Mouse (Mus musculus): ENCODE results near the gene Mrpl4. TPM values are rescaled to one million over a fixed set of nuclear protein-coding genes. Genes with fewer than 3 reads are reported as not detected.
"Not testable (repeated sequence)": the region's sequence is repeated elsewhere in the genome, so short reads cannot be mapped to it uniquely, and the experiment has no call there.

Mrpl4 gene
- polyA plus RNA-seq, 1 experiment from 2014 or later, result 177 TPM

DNA sequence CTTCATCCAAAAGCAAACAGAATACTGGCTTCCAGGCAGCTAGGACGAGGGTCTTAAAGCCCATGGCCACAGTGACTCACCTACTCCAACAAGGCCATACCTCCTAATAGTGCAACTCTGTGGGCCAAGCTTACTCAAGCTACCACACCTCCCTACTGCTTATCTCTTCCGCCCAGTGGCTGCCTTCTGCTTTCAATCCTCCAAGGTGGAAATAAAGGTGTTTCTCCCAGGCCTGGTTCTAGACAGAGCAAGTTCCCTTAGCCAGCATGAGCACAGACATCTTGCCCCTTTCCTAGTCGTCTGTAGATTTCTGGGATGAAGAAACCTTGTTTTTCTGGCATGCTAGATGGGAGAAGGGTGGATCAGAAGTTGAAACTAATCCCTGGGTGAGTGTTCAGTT, 37.2 kb downstream of the Mrpl4 start:
- H3K4me1 ChIP-seq, result peaks cover 40% of the 10 kb centered on the region
- no peaks in the 10 kb centered on the region for H3K36me3 ChIP-seq
- H3K9me3 ChIP-seq (replicated peaks), result no peaks in the 10 kb centered on the region; the same call in 1 of the 2 replicates
- peaks cover 72% of the 10 kb centered on the region for H3K27me3 ChIP-seq (ENCODE audit: low read depth, poor library complexity, severe bottlenecking)
- DNase-seq (ENCODE audit: low spot score), result no peak
- H3K4me3 ChIP-seq, result no peak overlapping the region
- no peak overlapping the region for H3K27ac ChIP-seq
- 78% methylated on average over 3 of the region's 3 CpGs for WGBS

DNA sequence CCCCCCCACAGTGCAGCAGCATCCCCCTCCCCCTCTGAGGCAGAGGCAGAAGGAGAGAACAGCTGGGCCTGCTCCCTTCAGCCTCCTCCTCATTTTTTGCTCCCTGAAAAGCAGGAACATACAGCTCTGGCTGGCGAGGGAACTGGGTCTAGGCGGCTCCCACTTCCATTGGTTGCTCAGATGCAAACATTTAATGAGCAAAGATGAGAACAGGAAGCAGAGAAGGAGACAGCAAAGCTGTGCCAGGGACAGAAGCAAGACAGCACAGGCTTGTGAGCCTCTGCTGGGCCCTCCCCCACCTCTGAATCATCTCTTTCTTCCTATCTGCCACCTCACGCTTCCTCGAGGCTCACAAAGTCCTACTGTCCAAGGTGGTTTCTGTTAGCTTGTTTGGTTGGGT, 38.8 kb downstream of the Mrpl4 start:
- H3K9me3 ChIP-seq (replicated peaks), result no peaks in the 10 kb centered on the region; the same call in 1 of the 2 replicates
- no peaks in the 10 kb centered on the region for H3K36me3 ChIP-seq
- H3K27ac ChIP-seq, result no peak overlapping the region
- DNase-seq (ENCODE audit: low spot score), result no peak
- peaks cover 31% of the 10 kb centered on the region for H3K4me1 ChIP-seq
- H3K4me3 ChIP-seq, result no peak overlapping the region
- peaks cover 57% of the 10 kb centered on the region for H3K27me3 ChIP-seq (ENCODE audit: low read depth, poor library complexity, severe bottlenecking)
- WGBS, result 58% methylated on average over 4 of the region's 4 CpGs

GRCm38 (mm10) chr9:21043563-21043962, 41.0 kb downstream of the Mrpl4 start:
- H3K27me3 ChIP-seq (ENCODE audit: low read depth, poor library complexity, severe bottlenecking), result peaks cover 35% of the 10 kb centered on the region
- H3K36me3 ChIP-seq, result no peaks in the 10 kb centered on the region
- 83% methylated on average over 4 of the region's 4 CpGs for WGBS
- no peaks in the 10 kb centered on the region; the same call in 1 of the 2 replicates for H3K9me3 ChIP-seq (replicated peaks)
- peaks cover 11% of the 10 kb centered on the region for H3K4me1 ChIP-seq
- no peak for DNase-seq (ENCODE audit: low spot score)
- no peak overlapping the region for H3K27ac ChIP-seq
- no peak overlapping the region for H3K4me3 ChIP-seq

GRCm38 (mm10) chr9:21044785-21045184, 42.2 kb downstream of the Mrpl4 start:
- H3K4me1 ChIP-seq, result peaks cover 11% of the 10 kb centered on the region
- not testable (repeated sequence) for H3K36me3 ChIP-seq; H3K4me3 ChIP-seq; DNase-seq (ENCODE audit: low spot score); H3K9me3 ChIP-seq (replicated peaks); H3K27ac ChIP-seq
- H3K27me3 ChIP-seq (ENCODE audit: low read depth, poor library complexity, severe bottlenecking), result peaks cover 22% of the 10 kb centered on the region
- 79% methylated on average over 1 of the region's 1 CpGs for WGBS

DNA sequence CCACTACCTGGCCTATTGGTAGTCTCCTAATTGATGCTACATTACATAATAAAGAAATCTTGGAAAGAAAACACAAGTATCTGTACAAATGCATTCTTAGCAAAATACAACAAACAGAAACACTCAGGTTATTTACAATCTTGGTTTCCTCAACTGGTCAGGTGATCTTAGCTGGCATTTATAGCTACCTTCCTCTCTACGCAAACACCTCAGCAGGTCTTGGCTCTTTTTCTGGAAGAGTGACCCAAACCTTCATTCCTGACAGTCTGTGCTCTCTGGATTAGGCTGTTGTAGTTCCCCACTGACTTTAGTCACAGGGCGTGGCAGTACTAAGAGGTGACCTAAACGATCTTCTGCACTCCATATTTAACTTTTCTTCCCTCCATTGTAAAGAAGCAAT, 42.7 kb downstream of the Mrpl4 start:
- no peak for DNase-seq (ENCODE audit: low spot score)
- Histone ChIP-seq H3K27me3 (ENCODE audit: low read depth, poor library complexity, severe bottlenecking) (peaks cover 18% of the 10 kb centered on the region), H3K36me3 (no peaks in the 10 kb centered on the region), H3K27ac (no peak overlapping the region), H3K4me3 (no peak overlapping the region), H3K4me1 (peaks cover 10% of the 10 kb centered on the region), H3K9me3 (replicated peaks) (no peaks in the 10 kb centered on the region)
- WGBS, result 83% methylated on average over 3 of the region's 3 CpGs

DNA sequence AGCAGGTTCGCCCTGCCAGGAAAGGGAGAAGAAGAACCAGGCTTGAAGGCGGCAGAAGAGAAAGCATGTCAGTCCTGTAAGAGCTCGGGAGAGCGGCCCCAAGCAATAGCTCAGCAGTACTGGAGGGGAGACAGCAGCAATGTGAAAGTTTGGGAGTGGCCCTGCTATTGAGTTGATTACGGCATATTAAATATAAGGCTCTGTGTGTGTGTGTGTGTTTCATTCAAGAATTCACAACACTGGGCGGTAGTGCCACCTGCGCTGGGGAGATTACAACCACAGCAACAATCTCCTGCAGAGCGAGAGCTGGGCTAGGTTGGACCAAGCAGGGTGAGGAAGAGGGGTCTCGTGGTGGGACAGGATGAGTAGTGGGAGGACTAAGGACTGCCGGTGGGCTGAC, 49.0 kb downstream of the Mrpl4 start:
- Histone ChIP-seq H3K27me3 (ENCODE audit: low read depth, poor library complexity, severe bottlenecking) (0 out of 2 replicates have a peak, but pooled peaks cover 3% of the 10 kb centered on the region), H3K27ac (no peak overlapping the region), H3K9me3 (replicated peaks) (no peaks in the 10 kb centered on the region), H3K4me1 (no peaks in the 10 kb centered on the region), H3K36me3 (no peaks in the 10 kb centered on the region), H3K4me3 (no peak overlapping the region)
- no peak for DNase-seq (ENCODE audit: low spot score)
- WGBS, result 66% methylated on average over 10 of the region's 10 CpGs

MicroRNAs within 50 kb of the gene (microRNA counts, 519-probe panel; counts per million panel counts)
- microRNA mmu-miR-1900, result 4,838 counts per million, percentile 84 among the panel's probes with 10 or more counts

Small RNA genes lying within 50 kb of the gene (microRNA-seq; reads per million reads assigned to microRNA genes)
- gene Mir1900, result not detected

Other genes with a start within 250 kb of the Mrpl4 start
- gene Col5a3, start 187.7 kb upstream of the Mrpl4 start, polyA plus RNA-seq (2016; fragmentation: Nextera tagmentation; extraction: Ambion mirVana), result 0.06 and 0.13 TPM in 2 replicates
- gene Rdh8, start 184.2 kb upstream of the Mrpl4 start, polyA plus RNA-seq (2016; fragmentation: Nextera tagmentation; extraction: Ambion mirVana), result not detected in 2 replicates
- gene A230050P20Rik, start 134.1 kb upstream of the Mrpl4 start, polyA plus RNA-seq (2016; fragmentation: Nextera tagmentation; extraction: Ambion mirVana), result 1.7 and 1.8 TPM in 2 replicates
- gene Angptl6, start 123.0 kb upstream of the Mrpl4 start, polyA plus RNA-seq (2016; fragmentation: Nextera tagmentation; extraction: Ambion mirVana), result 2.4 and 2.9 TPM in 2 replicates
- gene Ppan, start 114.6 kb upstream of the Mrpl4 start, polyA plus RNA-seq (2016; fragmentation: Nextera tagmentation; extraction: Ambion mirVana), result 103 and 121 TPM in 2 replicates
- gene Eif3g, start 104.1 kb upstream of the Mrpl4 start, polyA plus RNA-seq (2016; fragmentation: Nextera tagmentation; extraction: Ambion mirVana), result 415 and 453 TPM in 2 replicates
- gene Dnmt1, start 42.9 kb upstream of the Mrpl4 start, polyA plus RNA-seq (2016; fragmentation: Nextera tagmentation; extraction: Ambion mirVana), result 173 and 178 TPM in 2 replicates
- gene S1pr2, start 26.0 kb upstream of the Mrpl4 start, polyA plus RNA-seq (2016; fragmentation: Nextera tagmentation; extraction: Ambion mirVana), result 47.6 and 53.7 TPM in 2 replicates
- gene Icam1, start 13.2 kb downstream of the Mrpl4 start, polyA plus RNA-seq (2016; fragmentation: Nextera tagmentation; extraction: Ambion mirVana), result 6.2 and 7.6 TPM in 2 replicates
- 5.1 and 5.4 TPM in 2 replicates for gene Icam4, start 26.6 kb downstream of the Mrpl4 start, polyA plus RNA-seq (2016; fragmentation: Nextera tagmentation; extraction: Ambion mirVana)
- 0.05 TPM in 1 of 2 replicates, not detected in the other for gene Icam5, start 29.3 kb downstream of the Mrpl4 start, polyA plus RNA-seq (2016; fragmentation: Nextera tagmentation; extraction: Ambion mirVana)
- gene Zglp1, start 64.4 kb downstream of the Mrpl4 start, polyA plus RNA-seq (2016; fragmentation: Nextera tagmentation; extraction: Ambion mirVana), result 0.61 and 2.5 TPM in 2 replicates
- gene Gm49373, start 70.4 kb downstream of the Mrpl4 start, polyA plus RNA-seq (2016; fragmentation: Nextera tagmentation; extraction: Ambion mirVana), result 0.68 and 0.81 TPM in 2 replicates
- gene Fdx1l, start 70.9 kb downstream of the Mrpl4 start, polyA plus RNA-seq (2016; fragmentation: Nextera tagmentation; extraction: Ambion mirVana), result 69.5 and 74.7 TPM in 2 replicates
- gene Gm38431, start 89.3 kb downstream of the Mrpl4 start, polyA plus RNA-seq (2016; fragmentation: Nextera tagmentation; extraction: Ambion mirVana), result 5.4 TPM in 2 replicates
- gene Raver1, start 89.3 kb downstream of the Mrpl4 start, polyA plus RNA-seq (2016; fragmentation: Nextera tagmentation; extraction: Ambion mirVana), result 109 and 115 TPM in 2 replicates
- gene Tyk2, start 128.5 kb downstream of the Mrpl4 start, polyA plus RNA-seq (2016; fragmentation: Nextera tagmentation; extraction: Ambion mirVana), result 11.5 and 15.3 TPM in 2 replicates
- gene Cdc37, start 147.2 kb downstream of the Mrpl4 start, polyA plus RNA-seq (2016; fragmentation: Nextera tagmentation; extraction: Ambion mirVana), result 434 and 487 TPM in 2 replicates
- 3.6 and 4.5 TPM in 2 replicates for gene Pde4a, start 163.0 kb downstream of the Mrpl4 start, polyA plus RNA-seq (2016; fragmentation: Nextera tagmentation; extraction: Ambion mirVana)
- 50.4 and 61.7 TPM in 2 replicates for gene Keap1, start 236.6 kb downstream of the Mrpl4 start, polyA plus RNA-seq (2016; fragmentation: Nextera tagmentation; extraction: Ambion mirVana)
- 0.15 and 0.33 TPM in 2 replicates for gene S1pr5, start 245.7 kb downstream of the Mrpl4 start, polyA plus RNA-seq (2016; fragmentation: Nextera tagmentation; extraction: Ambion mirVana)